Mouse (Mus musculus) stomach, postnatal 0 days (tissue): Measurements from ENCODE around the gene Mrpl17. TPM values are rescaled to one million over a fixed set of nuclear protein-coding genes. Genes with fewer than 3 reads are reported as not detected.

ENCODE experiments used
- ATAC-seq: fragments of 200-750 bp; cut with Nextera tagmentation; 2 replicates; pipeline ENCODE4 v1.8.0; 2017; ENCODE audit not compliant: low FRiP score, low TSS enrichment
- DNase-seq: peaks from one replicate; pipeline ENCODE4 v3.0.0-alpha.2; 2016; ENCODE audit warnings: low spot score
- H3K27ac ChIP-seq: fragments of 300-500 bp; sonication (generic); replicated peaks from 2 replicates; pipeline ENCODE4 v1.5.1; 2014; ENCODE audit warnings: mild to moderate bottlenecking, control low read depth
- H3K27me3 ChIP-seq: fragments of 300-500 bp; sonication (generic); 2 replicates; pipeline ENCODE4 v1.6.1; 2014; ENCODE audit warnings: low read length; ENCODE audit not compliant: control insufficient read depth, insufficient read depth
- H3K36me3 ChIP-seq: fragments of 300-500 bp; sonication (generic); 2 replicates; pipeline ENCODE4 v1.6.1; 2014; ENCODE audit warnings: low read length, mixed read lengths; ENCODE audit not compliant: control insufficient read depth, insufficient read depth
- H3K4me1 ChIP-seq: fragments of 300-500 bp; sonication (generic); replicated peaks from 2 replicates; pipeline ENCODE4 v1.6.1; 2014; ENCODE audit warnings: antibody characterized with exemption; ENCODE audit not compliant: control insufficient read depth, insufficient read depth
- H3K4me2 ChIP-seq: fragments of 300-500 bp; sonication (generic); replicated peaks from 2 replicates; pipeline ENCODE4 v1.6.1; 2014; ENCODE audit warnings: low read depth, mild to moderate bottlenecking, control low read depth, moderate library complexity
- H3K4me3 ChIP-seq: fragments of 300-500 bp; sonication (generic); 2 replicates; pipeline ENCODE4 v1.5.1; 2014; ENCODE audit warnings: low read depth, low read length, control low read depth
- H3K9ac ChIP-seq: fragments of 300-500 bp; sonication (generic); 2 replicates; pipeline ENCODE4 v1.6.1; 2014; ENCODE audit warnings: mild to moderate bottlenecking, low read length, control low read depth, mixed read lengths
- H3K9me3 ChIP-seq: fragments of 300-500 bp; sonication (generic); 2 replicates; pipeline ENCODE4 v1.6.1; 2016; ENCODE audit warnings: low read length; ENCODE audit not compliant: control insufficient read depth
- CTCF ChIP-seq: IDR thresholded peaks from 2 replicates; pipeline ENCODE4 v1.5.1; 2016; ENCODE audit warnings: antibody characterized with exemption, low read depth, mild to moderate bottlenecking, moderate library complexity
- EP300 ChIP-seq: optimal IDR thresholded peaks from 2 replicates; pipeline ENCODE3; 2016; ENCODE audit warnings: antibody characterized with exemption
- WGBS: fragments of 180-500 bp; shearing (Covaris S2); extraction: QIAGEN DNeasy Blood & Tissue Kit; methylation state at CpG from one replicate; pipeline ENCODE4 v1.1.7; 2014; 5-methylcytosine and 5-hydroxymethylcytosine counted together
- polyA plus RNA-seq: library from polyadenylated mRNA; unstranded; fragments of >200 nt; fragmentation: Nextera tagmentation; extraction: Ambion mirVana; gene quantifications from 2 replicates; pipeline ENCODE4 v1.2.1, GENCODE M21; 2015

The Mrpl17 gene
- polyA plus RNA-seq, 1 experiment from 2014 or later = 359 TPM

DNA sequence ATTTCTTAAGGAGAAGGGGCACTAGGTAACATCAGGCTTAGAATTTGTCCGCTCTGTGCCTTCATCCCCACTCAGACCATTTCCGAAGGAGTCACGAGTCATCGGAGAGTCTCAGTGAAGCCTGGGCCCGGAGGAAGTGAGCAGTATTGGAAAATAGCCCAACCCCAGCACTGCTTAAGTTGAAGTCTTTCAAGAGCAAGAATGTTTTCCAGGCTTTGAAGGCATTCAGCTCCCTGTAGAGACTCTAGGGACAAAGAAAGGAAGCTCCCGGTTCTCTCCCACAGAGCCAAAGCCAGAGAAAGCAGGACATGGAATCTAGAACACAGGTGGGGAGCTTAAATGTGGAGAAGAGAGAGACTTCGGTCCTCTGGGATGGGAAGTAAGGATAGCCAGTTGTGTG, 17.2 kb downstream of the Mrpl17 start:
- WGBS = 73% methylated on average over 7 of the region's 7 CpGs
- ATAC-seq (no peak), DNase-seq (no peak)
- H3K36me3 ChIP-seq = no peaks in the 10 kb centered on the region
- H3K27me3 ChIP-seq = no peaks in the 10 kb centered on the region
- H3K27ac ChIP-seq = no peak overlapping the region
- TF ChIP-seq CTCF = no peak
- no peak for TF ChIP-seq EP300
- no peak overlapping the region for H3K4me2 ChIP-seq
- H3K4me3 ChIP-seq = no peak overlapping the region
- no peak overlapping the region for H3K9ac ChIP-seq
- no peaks in the 10 kb centered on the region for H3K4me1 ChIP-seq
- no peaks in the 10 kb centered on the region for H3K9me3 ChIP-seq

GRCm38 (mm10) chr7:105791147-105791546, 19.8 kb downstream of the Mrpl17 start:
- WGBS = 78% methylated on average over 1 of the region's 1 CpGs

DNA sequence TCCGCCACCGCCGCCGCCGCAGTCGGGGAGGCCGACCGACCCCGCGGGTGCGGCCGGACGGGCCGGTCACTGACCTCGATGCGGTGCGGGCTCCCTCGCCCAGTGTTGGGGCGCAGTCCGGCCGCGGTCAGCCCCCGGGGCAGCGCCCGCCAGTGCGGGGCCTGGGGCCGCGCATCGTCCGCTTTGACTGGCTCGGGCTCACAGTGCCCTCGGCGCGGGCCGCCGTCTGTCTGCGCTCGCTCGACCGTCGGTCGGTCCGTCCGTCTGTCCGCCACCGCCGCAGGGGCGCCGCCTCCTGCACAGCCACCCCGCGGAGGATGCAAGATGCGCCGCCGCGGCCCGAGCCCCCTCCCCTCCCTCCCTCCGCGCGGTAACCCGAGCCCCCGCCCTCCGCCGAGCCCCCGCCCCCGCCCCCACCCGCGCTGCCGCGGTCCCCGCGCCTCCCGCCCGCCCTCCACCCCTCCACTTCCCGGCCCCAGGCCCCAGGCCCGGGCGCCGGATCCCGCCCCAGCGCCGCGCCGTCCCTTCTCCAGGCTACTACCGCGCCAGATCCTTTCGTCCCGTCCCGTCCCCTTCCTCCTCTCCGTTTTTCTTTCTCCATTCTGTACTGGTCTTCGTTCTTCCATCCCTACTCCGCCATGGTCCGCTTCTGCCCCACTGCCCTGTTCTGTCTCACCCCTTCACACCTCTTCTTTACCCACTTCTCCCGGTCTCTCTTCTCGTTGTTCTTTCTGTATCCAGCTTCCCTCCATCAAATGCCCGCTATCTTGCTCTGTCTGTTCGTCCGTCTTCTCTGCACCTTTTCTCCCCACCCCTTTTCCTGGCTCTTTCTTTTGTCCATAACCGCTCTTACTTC, 23.4 kb downstream of the Mrpl17 start, which contains the start of gene Dchs1:
TSS of gene Dchs1 (minus strand) at position 370 of the 856 bp plus-strand sequence.
- WGBS = under 1% methylated on average over 71 of the region's 97 CpGs
- TF ChIP-seq CTCF = no peak; the same call in 1 of the 2 replicates
- Histone ChIP-seq H3K4me3 (peak within 1 kb of the TSS; percentile 75), H3K4me1 (no peaks in the 10 kb centered on the region; the same call in 1 of the 2 replicates), H3K27ac (peak within 1 kb of the TSS; percentile 90), H3K4me2 (peak within 1 kb of the TSS; percentile 68), H3K9ac (peak within 1 kb of the TSS; percentile 87), H3K36me3 (no peaks in the 10 kb centered on the region), H3K27me3 (0 out of 2 replicates have a peak, but pooled peaks cover 3% of the 10 kb centered on the region), H3K9me3 (no peaks in the 10 kb centered on the region)
- DNase-seq = peak; percentile 47
- ATAC-seq = peak; percentile 72

More at GRCm38 (mm10) chr7:105791147-105791546, 19.8 kb downstream of the Mrpl17 start:
- Histone ChIP-seq H3K36me3 (no peaks in the 10 kb centered on the region), H3K9ac (no peak overlapping the region), H3K4me2 (no peak overlapping the region), H3K4me3 (no peak overlapping the region), H3K27me3 (0 out of 2 replicates have a peak, but pooled peaks cover 3% of the 10 kb centered on the region), H3K9me3 (no peaks in the 10 kb centered on the region), H3K4me1 (no peaks in the 10 kb centered on the region; the same call in 1 of the 2 replicates), H3K27ac (no peak overlapping the region)
- DNase-seq = no peak
- no peak for ATAC-seq
- no peak for TF ChIP-seq CTCF
- TF ChIP-seq EP300 = no peak

DNA sequence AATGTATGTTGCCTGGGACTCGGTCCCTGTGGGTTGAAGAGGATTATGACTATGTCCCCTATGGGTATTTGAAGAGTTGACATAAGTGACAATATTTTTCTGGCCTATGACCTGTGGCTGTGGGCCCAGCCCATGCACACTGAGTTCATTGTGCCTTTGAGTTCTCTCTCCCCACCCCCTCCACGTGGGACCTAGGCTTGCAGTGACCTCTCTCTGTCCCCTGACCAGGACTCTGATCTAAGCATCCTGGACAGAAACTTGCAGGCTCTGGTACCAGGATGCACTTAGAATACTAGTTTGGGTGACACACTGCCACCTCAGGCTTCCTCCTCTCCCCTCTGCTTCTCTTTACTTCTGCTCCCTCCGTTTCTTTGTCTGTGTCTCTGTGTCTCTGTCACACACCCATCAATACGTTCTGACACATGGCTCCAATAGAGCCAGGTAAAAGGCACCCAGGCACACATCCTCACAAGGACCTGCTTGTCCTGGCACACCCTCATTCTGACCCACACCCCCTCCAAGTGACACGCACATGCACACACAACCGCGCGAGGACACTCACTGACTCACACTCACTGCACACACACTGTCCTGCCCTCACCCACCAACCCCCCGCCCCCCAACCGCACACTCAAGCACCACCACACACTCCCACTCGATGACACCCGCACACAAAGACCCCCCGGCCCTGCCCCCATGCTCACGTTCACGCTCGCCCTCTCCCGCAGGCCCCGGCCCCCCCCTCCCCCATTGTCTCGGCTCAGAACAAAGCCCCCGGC, 24.2 kb downstream of the Mrpl17 start:
- peak; percentile 72 for ATAC-seq
- Histone ChIP-seq H3K27ac (peak overlapping the region; percentile 90), H3K9ac (peak overlapping the region; percentile 87), H3K9me3 (no peaks in the 10 kb centered on the region), H3K4me2 (peak overlapping the region; percentile 68), H3K4me3 (peak overlapping the region; percentile 75), H3K27me3 (0 out of 2 replicates have a peak, but pooled peaks cover 3% of the 10 kb centered on the region), H3K36me3 (no peaks in the 10 kb centered on the region), H3K4me1 (no peaks in the 10 kb centered on the region; the same call in 1 of the 2 replicates)
- peak; percentile 23 for DNase-seq
- no peak for TF ChIP-seq CTCF
- no peak for TF ChIP-seq EP300
- 8% methylated on average over 18 of the region's 20 CpGs for WGBS

GRCm38 (mm10) chr7:105784556-105784955, 26.3 kb downstream of the Mrpl17 start:
- ATAC-seq = no peak
- Histone ChIP-seq H3K27ac (no peak overlapping the region), H3K4me3 (no peak overlapping the region), H3K9ac (no peak overlapping the region), H3K4me2 (no peak overlapping the region), H3K36me3 (no peaks in the 10 kb centered on the region), H3K27me3 (0 out of 2 replicates have a peak, but pooled peaks cover 3% of the 10 kb centered on the region), H3K4me1 (no peaks in the 10 kb centered on the region; the same call in 1 of the 2 replicates), H3K9me3 (no peaks in the 10 kb centered on the region)
- TF ChIP-seq CTCF = no peak
- no peak for TF ChIP-seq EP300
- no peak for DNase-seq
- whole genome bisulfite sequencing = 20% methylated on average over 4 of the region's 4 CpGs
